Mouse (Mus musculus): ENCODE data around the gene Chd2. TPM values are rescaled to one million over a fixed set of nuclear protein-coding genes. Genes with fewer than 3 reads are reported as not detected.

Gene Chd2
- total RNA-seq, 1 experiment = 46.6 TPM

DNA sequence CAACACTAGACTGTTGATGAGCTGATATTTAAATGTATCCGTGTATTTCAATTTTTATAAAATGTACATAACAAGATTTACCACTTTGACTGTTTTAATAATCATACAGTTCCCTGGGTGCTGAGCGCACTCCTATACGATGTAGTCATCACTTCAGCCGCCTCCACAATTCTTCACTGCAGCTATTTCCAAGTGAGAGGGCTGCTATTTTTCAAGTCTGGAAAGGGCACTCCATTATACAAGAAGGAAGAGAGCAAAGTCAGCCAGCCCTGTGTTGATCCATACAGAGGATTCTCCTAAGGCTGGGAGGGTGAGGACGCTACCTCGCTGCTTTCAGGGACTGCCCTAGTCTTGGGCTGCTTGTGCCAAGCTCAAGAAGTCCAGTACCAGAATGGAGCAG, 45.1 kb upstream of the Chd2 start:
- DNase-seq (ENCODE audit: low read depth, low spot score) = no peak
- H3K4me3 ChIP-seq (ENCODE audit: insufficient read depth in 1 of 2, low read depth in 1 of 2, low read length in 2 of 2, poor library complexity in 1 of 2, severe bottlenecking in 1 of 2) = no peak overlapping the region
- H3K9ac ChIP-seq (ENCODE audit: insufficient read depth, low read depth, low read length, poor library complexity, severe bottlenecking) = no peak overlapping the region
- H3K4me1 ChIP-seq (ENCODE audit: control insufficient read depth in 2 of 2, insufficient read depth in 2 of 2, low read length in 2 of 2, poor library complexity in 1 of 2) = peaks cover 11 to 27% of the 10 kb centered on the region in 2 experiments
- H3K9me3 ChIP-seq (ENCODE audit: control insufficient read depth, insufficient read depth, low read depth, low read length) = no peaks in the 10 kb centered on the region
- in situ Hi-C loops (cut with MboI; ENCODE audit: low sequenced_read_pairs in 2 of 2, unreplicated experiment in 2 of 2) = no loop called here
- H3K27ac ChIP-seq (ENCODE audit: insufficient read depth, low read depth, low read length, poor library complexity, severe bottlenecking) = no peak overlapping the region; the same call in 1 of the 2 replicates
- no peaks in the 10 kb centered on the region for H3K36me3 ChIP-seq (ENCODE audit: control insufficient read depth, insufficient read depth, low read length, poor library complexity, severe bottlenecking)
- TF ChIP-seq HCFC1 (IDR thresholded peaks at IDR 0.05; ENCODE audit: borderline replicate concordance, insufficient read depth, low read length) = no peak
- no peak for TF ChIP-seq ZC3H11A (IDR thresholded peaks at IDR 0.05; ENCODE audit: borderline replicate concordance, low read depth, low read length)
- TF ChIP-seq CHD2 (IDR thresholded peaks at IDR 0.05; ENCODE audit: low read depth, low read length) = no peak
- no peak for TF ChIP-seq MAFK (IDR thresholded peaks at IDR 0.05; ENCODE audit: insufficient read depth, low read depth, low read length)

GRCm38 (mm10) chr7:73586206-73586605, 44.6 kb upstream of the Chd2 start:
- TF ChIP-seq CHD2 (IDR thresholded peaks at IDR 0.05; ENCODE audit: low read depth, low read length) = no peak
- no peak for TF ChIP-seq ZC3H11A (IDR thresholded peaks at IDR 0.05; ENCODE audit: borderline replicate concordance, low read depth, low read length)
- no peak for TF ChIP-seq ZNF384 (IDR thresholded peaks at IDR 0.05; ENCODE audit: low read depth, low read length)
- TF ChIP-seq MAFK (IDR thresholded peaks at IDR 0.05; ENCODE audit: insufficient read depth, low read depth, low read length) = no peak
- no peak for TF ChIP-seq HCFC1 (IDR thresholded peaks at IDR 0.05; ENCODE audit: borderline replicate concordance, insufficient read depth, low read length)
- Histone ChIP-seq H3K4me3 (ENCODE audit: insufficient read depth in 1 of 2, low read depth in 1 of 2, low read length in 2 of 2, poor library complexity in 1 of 2, severe bottlenecking in 1 of 2) (no peak overlapping the region; a peak in 1 of 4 replicates), H3K9me3 (ENCODE audit: control insufficient read depth, insufficient read depth, low read depth, low read length) (no peaks in the 10 kb centered on the region)

GRCm38 (mm10) chr7:73585114-73586032, 43.7 kb upstream of the Chd2 start:
- in situ Hi-C loops (cut with MboI; ENCODE audit: low sequenced_read_pairs in 2 of 2, unreplicated experiment in 2 of 2) = no loop called here
- Histone ChIP-seq H3K4me1 (ENCODE audit: control insufficient read depth in 2 of 2, insufficient read depth in 2 of 2, low read length in 2 of 2, poor library complexity in 1 of 2) (peaks cover 11 to 27% of the 10 kb centered on the region in 2 experiments), H3K4me3 (ENCODE audit: insufficient read depth in 1 of 2, low read depth in 1 of 2, low read length in 2 of 2, poor library complexity in 1 of 2, severe bottlenecking in 1 of 2) (no peak overlapping the region), H3K36me3 (ENCODE audit: control insufficient read depth, insufficient read depth, low read length, poor library complexity, severe bottlenecking) (no peaks in the 10 kb centered on the region), H3K9me3 (ENCODE audit: control insufficient read depth, insufficient read depth, low read depth, low read length) (no peaks in the 10 kb centered on the region), H3K27ac (ENCODE audit: insufficient read depth, low read depth, low read length, poor library complexity, severe bottlenecking) (no peak overlapping the region; the same call in 1 of the 2 replicates), H3K9ac (ENCODE audit: insufficient read depth, low read depth, low read length, poor library complexity, severe bottlenecking) (no peak overlapping the region; the same call in 1 of the 2 replicates)
- TF ChIP-seq ZC3H11A (IDR thresholded peaks at IDR 0.05; ENCODE audit: borderline replicate concordance, low read depth, low read length) = no peak
- TF ChIP-seq ZNF384 (IDR thresholded peaks at IDR 0.05; ENCODE audit: low read depth, low read length) = peak; percentile 69
- TF ChIP-seq CHD2 (IDR thresholded peaks at IDR 0.05; ENCODE audit: low read depth, low read length) = no peak
- no peak for TF ChIP-seq HCFC1 (IDR thresholded peaks at IDR 0.05; ENCODE audit: borderline replicate concordance, insufficient read depth, low read length)
- DNase-seq (ENCODE audit: low read depth, low spot score) = no peak

More at GRCm38 (mm10) chr7:73586206-73586605, 44.6 kb upstream of the Chd2 start:
- peak overlapping the region; percentile 0; the same call in 1 of the 2 replicates for H3K9ac ChIP-seq (ENCODE audit: insufficient read depth, low read depth, low read length, poor library complexity, severe bottlenecking)
- in situ Hi-C loops (cut with MboI; ENCODE audit: low sequenced_read_pairs in 2 of 2, unreplicated experiment in 2 of 2) = no loop called here
- no peaks in the 10 kb centered on the region for H3K36me3 ChIP-seq (ENCODE audit: control insufficient read depth, insufficient read depth, low read length, poor library complexity, severe bottlenecking)
- H3K27ac ChIP-seq (ENCODE audit: insufficient read depth, low read depth, low read length, poor library complexity, severe bottlenecking) = no peak overlapping the region
- peaks cover 11 to 27% of the 10 kb centered on the region in 2 experiments for H3K4me1 ChIP-seq (ENCODE audit: control insufficient read depth in 2 of 2, insufficient read depth in 2 of 2, low read length in 2 of 2, poor library complexity in 1 of 2)
- DNase-seq (ENCODE audit: low read depth, low spot score) = no peak

- Histone ChIP-seq H3K9me3 (ENCODE audit: control insufficient read depth, insufficient read depth, low read depth, low read length) (no peaks in the 10 kb centered on the region), H3K9ac (ENCODE audit: insufficient read depth, low read depth, low read length, poor library complexity, severe bottlenecking) (no peak overlapping the region; the same call in 1 of the 2 replicates), H3K4me1 (ENCODE audit: control insufficient read depth in 2 of 2, insufficient read depth in 2 of 2, low read length in 2 of 2, poor library complexity in 1 of 2) (peaks cover 9 to 27% of the 10 kb centered on the region in 2 experiments; a peak in 3 of 4 replicates), H3K36me3 (ENCODE audit: control insufficient read depth, insufficient read depth, low read length, poor library complexity, severe bottlenecking) (no peaks in the 10 kb centered on the region), H3K27ac (ENCODE audit: insufficient read depth, low read depth, low read length, poor library complexity, severe bottlenecking) (no peak overlapping the region), H3K4me3 (ENCODE audit: insufficient read depth in 1 of 2, low read depth in 1 of 2, low read length in 2 of 2, poor library complexity in 1 of 2, severe bottlenecking in 1 of 2) (no peak overlapping the region)
- DNase-seq (ENCODE audit: low read depth, low spot score) = no peak
- in situ Hi-C loops (cut with MboI; ENCODE audit: low sequenced_read_pairs in 2 of 2, unreplicated experiment in 2 of 2) = no loop called here
- no peak for TF ChIP-seq ZC3H11A (IDR thresholded peaks at IDR 0.05; ENCODE audit: borderline replicate concordance, low read depth, low read length)
- TF ChIP-seq HCFC1 (IDR thresholded peaks at IDR 0.05; ENCODE audit: borderline replicate concordance, insufficient read depth, low read length) = no peak
- TF ChIP-seq ZNF384 (IDR thresholded peaks at IDR 0.05; ENCODE audit: low read depth, low read length) = no peak
- TF ChIP-seq CHD2 (IDR thresholded peaks at IDR 0.05; ENCODE audit: low read depth, low read length) = no peak
- TF ChIP-seq MAFK (IDR thresholded peaks at IDR 0.05; ENCODE audit: insufficient read depth, low read depth, low read length) = no peak
Measured at GRCm38 (mm10) chr7:73584009-73584995, 42.7 kb upstream of the Chd2 start.
